Mouse (Mus musculus): Measurements from ENCODE around the gene Krt24.
"Not testable (repeated sequence)": the region's sequence is repeated elsewhere in the genome, so short reads cannot be mapped to it uniquely, and the experiment has no call there.

Gene Krt24

GRCm38 (mm10) chr11:99252671-99253070 lies 32.4 kb downstream of the Krt24 start:
- DNase-seq (ENCODE audit: low read depth): no peak

- peak; percentile 44 for DNase-seq (ENCODE audit: low read depth)
These were observed 34.4 kb downstream of the Krt24 start for GRCm38 (mm10) chr11:99250666-99251065.

GRCm38 (mm10) chr11:99250241-99250640 lies 34.8 kb downstream of the Krt24 start:
- no peak for DNase-seq (ENCODE audit: low read depth)

GRCm38 (mm10) chr11:99249115-99249514 lies 35.9 kb downstream of the Krt24 start:
- DNase-seq (ENCODE audit: low read depth): peak; percentile 75

- DNase-seq (ENCODE audit: low read depth): no peak
These were observed 37.1 kb downstream of the Krt24 start for GRCm38 (mm10) chr11:99247916-99248315.

- DNase-seq (ENCODE audit: low read depth): not testable (repeated sequence)
These were observed 40.5 kb downstream of the Krt24 start for GRCm38 (mm10) chr11:99244519-99244918.

- peak; percentile 58 for DNase-seq (ENCODE audit: low read depth)
These were observed 41.2 kb downstream of the Krt24 start, which contains the start of gene Krt222 for GRCm38 (mm10) chr11:99243820-99244374. TSS of gene Krt222 (minus strand) at chr11:99244085.

- no peak for DNase-seq (ENCODE audit: low read depth)
These were observed 41.8 kb downstream of the Krt24 start for GRCm38 (mm10) chr11:99243200-99243819.

GRCm38 (mm10) chr11:99242056-99242455 lies 43.0 kb downstream of the Krt24 start:
- DNase-seq (ENCODE audit: low read depth): no peak

- peak; percentile 90 for DNase-seq (ENCODE audit: low read depth)
These were observed 46.6 kb downstream of the Krt24 start for GRCm38 (mm10) chr11:99238468-99238867.

GRCm38 (mm10) chr11:99231049-99231816 lies 53.8 kb downstream of the Krt24 start:
- DNase-seq (ENCODE audit: low read depth): peak; percentile 37

- peak; percentile 93 for DNase-seq (ENCODE audit: low read depth)
These were observed 54.6 kb downstream of the Krt24 start, which contains the start of gene Smarce1 for GRCm38 (mm10) chr11:99230261-99231048. TSS of gene Smarce1 (minus strand) at chr11:99231017.
